Mouse (Mus musculus): Measurements from ENCODE around the gene Thumpd2.

GRCm38 (mm10) chr17:81032957-81033356 lies 31.9 kb downstream of the Thumpd2 start:
- no peak for TF ChIP-seq CTCF (IDR thresholded peaks at IDR 0.05; ENCODE audit: low read depth, low read length)
- TF ChIP-seq POLR2A (IDR thresholded peaks at IDR 0.05; ENCODE audit: borderline replicate concordance, low read depth, low read length), result no peak
